ENCODE assay signal across 16 mouse cellular contexts in genomic region chr6:107280348-107280747, GRCm38 (mm10).
"Had no signal": no experiment of that assay in that cellular context is flagged by ENCODE, and none has a peak within 500 bp of the region (broad histone marks: within the 10 kb centered on the region; RNA-seq: fewer than 3 reads in every experiment).

No protein-coding gene starts in this region.

- H3K9me3 ChIP-seq: midbrain, embryonic 10.5 days; midbrain, embryonic 12.5 days; neural tube, embryonic 13.5 days; neural tube, embryonic 15.5 days had no signal

- H3K27me3 ChIP-seq: midbrain, embryonic 12.5 days; neural tube, embryonic 13.5 days; neural tube, embryonic 15.5 days had no signal

- H3K27ac ChIP-seq: midbrain, embryonic 10.5 days; midbrain, embryonic 12.5 days; neural tube, embryonic 13.5 days; neural tube, embryonic 15.5 days had no signal

- H3K36me3 ChIP-seq: midbrain, embryonic 10.5 days; midbrain, embryonic 12.5 days; neural tube, embryonic 13.5 days; neural tube, embryonic 15.5 days had no signal

- H3K4me1 ChIP-seq: midbrain, embryonic 10.5 days; midbrain, embryonic 12.5 days; neural tube, embryonic 13.5 days; neural tube, embryonic 15.5 days had no signal

- H3K4me2 ChIP-seq: lung, embryonic 14.5 days; midbrain, embryonic 12.5 days; neural tube, embryonic 13.5 days; neural tube, embryonic 15.5 days had no signal

- ATAC-seq: midbrain, embryonic 16.5 days had no signal

- H3K9ac ChIP-seq: lung, embryonic 14.5 days; midbrain, embryonic 12.5 days; neural tube, embryonic 13.5 days; neural tube, embryonic 15.5 days had no signal

- H3K4me3 ChIP-seq: midbrain, embryonic 10.5 days; midbrain, embryonic 12.5 days; myocyte; neural tube, embryonic 13.5 days; neural tube, embryonic 15.5 days had no signal

- DNase-seq: lung, adult 18-20 months; lung, embryonic 14.5 days; lung, postnatal 10 days; midbrain, embryonic 14.5 days; retina, postnatal 1 day; right cerebral cortex, adult 18-20 months; right cerebral cortex, postnatal 25 days; right cerebral cortex, postnatal 4 days; thymus, adult 18-20 months; thymus, postnatal 25 days had no signal
